Mouse (Mus musculus): ENCODE results near the gene Ccdc78. TPM values are rescaled to one million over a fixed set of nuclear protein-coding genes. Genes with fewer than 3 reads are reported as not detected.
A peak's percentile ranks its signal among the peaks of the same experiment; 100 is the strongest.

Ccdc78 gene
- polyA plus RNA-seq, 2 experiments = 0.10 TPM; not detected in 1

DNA sequence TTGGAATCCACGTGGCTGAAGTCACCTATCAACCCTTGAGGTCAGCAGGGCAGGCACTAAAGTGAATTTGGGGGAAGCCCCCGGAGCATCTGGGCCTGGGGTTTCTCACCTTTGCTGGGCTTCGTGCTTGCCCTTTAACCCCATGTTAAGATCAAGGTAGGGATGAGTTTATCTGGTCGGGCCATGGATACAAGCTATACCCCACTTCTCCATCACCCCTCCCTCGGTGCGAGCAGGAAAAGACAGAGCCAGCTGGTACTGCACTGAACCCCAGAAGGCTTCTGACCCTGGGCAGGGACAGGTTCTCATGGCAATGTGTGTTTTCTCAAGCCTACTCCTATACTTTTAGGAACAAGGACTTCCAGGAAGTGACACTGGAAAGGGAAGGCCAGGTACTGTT, 5.0 kb upstream of the Ccdc78 start:
- 74% methylated on average over 6 of the region's 6 CpGs for WGBS
- Histone ChIP-seq H3K9me3 (ENCODE audit: control insufficient read depth, low read length) (no peaks in the 10 kb centered on the region), H3K4me2 (replicated peaks; ENCODE audit: low read depth, low read length, severe bottlenecking) (no peak overlapping the region), H3K9ac (ENCODE audit: low read depth, low read length, severe bottlenecking) (no peak overlapping the region), H3K4me1 (ENCODE audit: control insufficient read depth, insufficient read depth, low read length) (peaks cover 13% of the 10 kb centered on the region), H3K27me3 (ENCODE audit: control insufficient read depth, insufficient read depth, low read length) (no peaks in the 10 kb centered on the region), H3K4me3 (replicated peaks; ENCODE audit: low read length) (no peak overlapping the region), H3K36me3 (ENCODE audit: control insufficient read depth, insufficient read depth, low read length) (peaks cover 38% of the 10 kb centered on the region), H3K27ac (replicated peaks; ENCODE audit: low read depth, low read length) (no peak overlapping the region)
- no peak for ATAC-seq (ENCODE audit: low FRiP score, low read depth)
- DNase-seq (ENCODE audit: low spot score) = no peak
- TF ChIP-seq POLR2A (IDR thresholded peaks at IDR 0.05; ENCODE audit: borderline replicate concordance, extremely low read depth, insufficient read depth, insufficient read length) = no peak

GRCm38 (mm10) chr17:25783086-25783485, 3.3 kb upstream of the Ccdc78 start:
- ATAC-seq (ENCODE audit: low FRiP score, low read depth) (no peak), DNase-seq (ENCODE audit: low spot score) (no peak)
- no peak overlapping the region for H3K27ac ChIP-seq (replicated peaks; ENCODE audit: low read depth, low read length)
- peaks cover 13% of the 10 kb centered on the region for H3K4me1 ChIP-seq (ENCODE audit: control insufficient read depth, insufficient read depth, low read length)
- H3K27me3 ChIP-seq (ENCODE audit: control insufficient read depth, insufficient read depth, low read length) = no peaks in the 10 kb centered on the region
- 74% methylated on average over 7 of the region's 7 CpGs for WGBS
- H3K36me3 ChIP-seq (ENCODE audit: control insufficient read depth, insufficient read depth, low read length) = peaks cover 37% of the 10 kb centered on the region
- H3K9ac ChIP-seq (ENCODE audit: low read depth, low read length, severe bottlenecking) = 0 out of 2 replicates have a peak overlapping the region, but pooled peaks have one; percentile 25
- no peaks in the 10 kb centered on the region for H3K9me3 ChIP-seq (ENCODE audit: control insufficient read depth, low read length)
- H3K4me2 ChIP-seq (replicated peaks; ENCODE audit: low read depth, low read length, severe bottlenecking) = no peak overlapping the region
- no peak overlapping the region for H3K4me3 ChIP-seq (replicated peaks; ENCODE audit: low read length)
- TF ChIP-seq POLR2A (IDR thresholded peaks at IDR 0.05; ENCODE audit: borderline replicate concordance, extremely low read depth, insufficient read depth, insufficient read length) = no peak

GRCm38 (mm10) chr17:25783861-25784574, 2.4 kb upstream of the Ccdc78 start:
- Histone ChIP-seq H3K9ac (ENCODE audit: low read depth, low read length, severe bottlenecking) (peak overlapping the region; percentile 52; the same call in 1 of the 2 replicates), H3K27me3 (ENCODE audit: control insufficient read depth, insufficient read depth, low read length) (no peaks in the 10 kb centered on the region), H3K27ac (replicated peaks; ENCODE audit: low read depth, low read length) (no peak overlapping the region), H3K4me3 (replicated peaks; ENCODE audit: low read length) (peak overlapping the region; percentile 53), H3K4me2 (replicated peaks; ENCODE audit: low read depth, low read length, severe bottlenecking) (peak overlapping the region; percentile 70), H3K36me3 (ENCODE audit: control insufficient read depth, insufficient read depth, low read length) (peaks cover 38% of the 10 kb centered on the region), H3K4me1 (ENCODE audit: control insufficient read depth, insufficient read depth, low read length) (peaks cover 13% of the 10 kb centered on the region), H3K9me3 (ENCODE audit: control insufficient read depth, low read length) (no peaks in the 10 kb centered on the region)
- no peak for DNase-seq (ENCODE audit: low spot score)
- WGBS = 81% methylated on average over 15 of the region's 15 CpGs
- no peak for TF ChIP-seq POLR2A (IDR thresholded peaks at IDR 0.05; ENCODE audit: borderline replicate concordance, extremely low read depth, insufficient read depth, insufficient read length)
- no peak for ATAC-seq (ENCODE audit: low FRiP score, low read depth)

- Histone ChIP-seq H3K4me2 (replicated peaks; ENCODE audit: low read depth, low read length, severe bottlenecking) (peak within 1 kb of the TSS; percentile 70), H3K4me3 (replicated peaks; ENCODE audit: low read length) (peak within 1 kb of the TSS; percentile 53), H3K27me3 (ENCODE audit: control insufficient read depth, insufficient read depth, low read length) (no peaks in the 10 kb centered on the region), H3K4me1 (ENCODE audit: control insufficient read depth, insufficient read depth, low read length) (peaks cover 13% of the 10 kb centered on the region), H3K27ac (replicated peaks; ENCODE audit: low read depth, low read length) (peak within 1 kb of the TSS; percentile 59), H3K9ac (ENCODE audit: low read depth, low read length, severe bottlenecking) (peak within 1 kb of the TSS; percentile 52), H3K36me3 (ENCODE audit: control insufficient read depth, insufficient read depth, low read length) (peaks cover 47% of the 10 kb centered on the region), H3K9me3 (ENCODE audit: control insufficient read depth, low read length) (no peaks in the 10 kb centered on the region)
- ATAC-seq (ENCODE audit: low FRiP score, low read depth) (peak; percentile 90), DNase-seq (ENCODE audit: low spot score) (peak; percentile 96)
- under 1% methylated on average over 23 of the region's 23 CpGs for WGBS
- TF ChIP-seq POLR2A (IDR thresholded peaks at IDR 0.05; ENCODE audit: borderline replicate concordance, extremely low read depth, insufficient read depth, insufficient read length) = 0 out of 2 replicates have a peak, but pooled peaks have one; percentile 41
Observed at GRCm38 (mm10) chr17:25785281-25785745, 1.1 kb upstream of the Ccdc78 start, which contains the start of gene Haghl. TSS of gene Haghl (minus strand) at chr17:25785673.

DNA sequence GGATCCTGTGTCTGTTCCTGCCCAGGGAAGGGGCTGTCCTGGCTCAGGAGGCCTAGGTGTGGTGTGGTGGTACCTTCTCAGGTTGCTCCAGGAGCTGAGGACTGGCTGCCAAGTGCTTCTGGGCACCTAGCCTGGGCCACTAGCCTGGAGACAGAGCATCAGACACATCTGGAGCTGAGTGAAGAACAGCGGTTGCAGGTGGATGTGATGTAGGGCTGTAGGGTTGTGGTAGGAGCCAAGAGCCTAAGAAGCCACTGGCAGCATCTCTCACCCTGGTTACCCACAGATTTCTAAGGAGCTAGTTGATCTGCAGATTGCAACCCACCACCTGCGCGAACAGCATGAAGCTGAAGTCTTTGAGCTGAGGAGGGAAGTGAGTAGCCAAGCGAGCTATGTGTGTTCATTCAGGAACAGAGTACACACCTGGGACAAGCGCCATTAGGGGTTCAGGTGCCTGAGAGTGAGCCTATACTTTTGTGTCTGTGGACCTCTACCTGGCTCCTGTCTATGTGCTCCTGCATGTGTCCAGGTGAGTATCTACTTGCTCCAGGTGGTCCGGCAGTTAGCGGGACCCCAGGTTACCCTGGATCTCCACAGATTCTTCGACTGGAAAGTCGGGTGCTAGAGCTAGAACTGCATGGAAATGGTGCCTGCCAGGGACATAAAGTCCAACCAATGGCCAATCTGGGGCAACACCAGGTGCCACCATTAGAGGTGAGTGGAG, 563 bp downstream of the Ccdc78 start:
- 94% methylated on average over 9 of the region's 9 CpGs for WGBS
- no peak for DNase-seq (ENCODE audit: low spot score)
- no peak for ATAC-seq (ENCODE audit: low FRiP score, low read depth)
- no peak for TF ChIP-seq POLR2A (IDR thresholded peaks at IDR 0.05; ENCODE audit: borderline replicate concordance, extremely low read depth, insufficient read depth, insufficient read length)
- peaks cover 40% of the 10 kb centered on the region for H3K36me3 ChIP-seq (ENCODE audit: control insufficient read depth, insufficient read depth, low read length)
- H3K27ac ChIP-seq (replicated peaks; ENCODE audit: low read depth, low read length) = no peak overlapping the region
- H3K4me3 ChIP-seq (replicated peaks; ENCODE audit: low read length) = no peak overlapping the region
- H3K4me2 ChIP-seq (replicated peaks; ENCODE audit: low read depth, low read length, severe bottlenecking) = no peak overlapping the region
- H3K9ac ChIP-seq (ENCODE audit: low read depth, low read length, severe bottlenecking) = no peak overlapping the region
- H3K4me1 ChIP-seq (ENCODE audit: control insufficient read depth, insufficient read depth, low read length) = peaks cover 20% of the 10 kb centered on the region
- H3K9me3 ChIP-seq (ENCODE audit: control insufficient read depth, low read length) = no peaks in the 10 kb centered on the region
- H3K27me3 ChIP-seq (ENCODE audit: control insufficient read depth, insufficient read depth, low read length) = no peaks in the 10 kb centered on the region
